Mouse (Mus musculus): ENCODE measurements around the gene Trim60.

Gene Trim60

DNA sequence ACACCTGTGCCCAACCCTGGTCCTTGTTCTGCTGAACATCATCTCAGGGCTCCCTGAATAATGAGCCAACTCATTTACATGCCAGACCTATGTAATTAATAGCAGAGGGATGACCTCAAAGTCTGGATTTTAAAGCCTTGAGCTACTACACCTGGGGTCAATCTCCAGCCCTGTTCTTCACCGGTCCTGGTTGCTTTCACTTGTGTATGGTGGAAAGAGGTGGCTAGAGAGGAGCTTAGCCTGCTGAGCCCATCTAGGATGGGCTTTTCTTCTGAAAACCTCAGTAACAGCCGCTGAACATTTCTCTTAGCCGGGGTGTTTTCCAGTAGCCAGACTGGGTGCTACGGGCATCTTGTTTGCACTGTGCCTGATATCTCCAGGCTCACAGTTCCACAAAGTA, 30.7 kb downstream of the Trim60 start, which contains the start of gene Trim75:
Trim75 (minus strand) TSS at position 101 of the 400 bp plus-strand sequence.
- no peak for DNase-seq (ENCODE audit: low read depth, low spot score)

DNA sequence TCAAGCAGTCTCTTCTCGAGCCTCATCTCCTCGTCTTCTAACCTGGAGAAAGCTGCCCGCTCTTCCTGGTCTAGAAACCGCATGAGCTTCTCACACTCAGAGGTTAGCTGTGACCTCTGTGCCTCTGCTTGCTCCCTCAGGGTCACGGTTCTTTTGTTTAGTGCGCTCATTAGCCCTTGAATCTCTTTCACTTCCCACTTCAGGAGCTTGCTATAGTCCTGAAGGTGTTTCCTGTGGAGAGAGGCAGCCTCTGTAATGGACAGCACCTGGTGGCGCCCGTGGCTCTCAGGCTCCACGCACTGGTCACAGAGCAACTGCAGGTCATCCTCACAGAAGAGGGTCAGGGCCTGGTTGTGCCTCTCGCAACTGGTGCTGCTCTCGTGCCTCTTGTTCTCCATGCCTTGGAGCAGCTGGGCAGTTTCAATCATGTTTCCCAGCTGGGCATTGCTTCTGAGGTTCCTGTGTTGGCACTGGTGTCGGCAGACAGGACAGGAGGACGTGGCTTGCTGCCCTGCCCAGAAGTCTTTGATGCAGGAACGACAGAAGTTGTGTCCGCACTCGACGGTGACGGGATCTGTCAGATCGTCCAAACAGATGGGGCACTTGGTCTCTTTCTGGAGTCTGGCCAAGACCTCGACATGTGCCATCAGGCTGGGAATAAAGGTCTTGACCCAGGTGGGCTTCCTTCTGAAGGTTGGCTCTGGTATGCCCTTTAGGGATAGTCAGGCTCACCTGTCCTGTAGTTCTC, 35.1 kb downstream of the Trim60 start:
- DNase-seq (ENCODE audit: low read depth, low spot score), result no peak

DNA sequence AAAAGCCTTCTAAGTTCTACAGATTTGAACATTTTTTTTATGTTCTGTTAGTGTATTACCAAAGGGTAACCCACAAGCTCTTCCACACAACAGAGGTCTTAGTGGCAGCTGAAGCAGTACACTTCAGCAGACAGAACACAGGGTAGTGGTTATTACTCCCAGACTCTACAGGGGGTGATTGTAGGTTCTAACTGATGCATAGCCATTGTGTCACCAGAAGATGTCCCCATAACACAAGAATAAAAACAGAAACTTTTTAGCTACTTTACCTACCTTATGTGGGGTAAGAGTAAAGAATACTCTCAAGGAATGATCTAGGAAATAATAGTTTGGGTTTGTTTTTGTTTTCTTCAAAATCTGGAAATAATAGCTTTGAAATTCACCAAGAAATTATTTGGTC, 55.5 kb downstream of the Trim60 start:
- peak; percentile 26 for DNase-seq (ENCODE audit: low read depth, low spot score)

DNA sequence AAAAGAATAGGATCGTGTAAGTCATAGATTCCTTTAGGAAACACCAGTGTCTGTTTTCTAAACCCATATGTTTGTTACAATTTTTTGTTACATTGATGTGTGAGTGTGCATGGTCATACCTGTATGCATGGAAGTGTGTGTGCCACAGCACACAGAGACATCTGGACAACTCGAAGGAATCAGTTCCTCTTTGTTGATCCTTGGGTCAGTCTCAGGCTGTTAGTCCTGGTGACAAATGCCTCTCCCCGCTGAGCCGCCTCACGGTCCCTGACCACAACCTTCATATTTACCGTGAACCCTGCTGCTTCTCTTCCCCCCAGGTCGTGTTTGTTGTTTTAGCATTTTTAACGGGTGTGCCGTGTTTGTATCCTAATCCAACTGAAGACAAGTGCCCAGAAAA, 59.4 kb downstream of the Trim60 start:
- DNase-seq (ENCODE audit: low read depth, low spot score), result no peak

DNA sequence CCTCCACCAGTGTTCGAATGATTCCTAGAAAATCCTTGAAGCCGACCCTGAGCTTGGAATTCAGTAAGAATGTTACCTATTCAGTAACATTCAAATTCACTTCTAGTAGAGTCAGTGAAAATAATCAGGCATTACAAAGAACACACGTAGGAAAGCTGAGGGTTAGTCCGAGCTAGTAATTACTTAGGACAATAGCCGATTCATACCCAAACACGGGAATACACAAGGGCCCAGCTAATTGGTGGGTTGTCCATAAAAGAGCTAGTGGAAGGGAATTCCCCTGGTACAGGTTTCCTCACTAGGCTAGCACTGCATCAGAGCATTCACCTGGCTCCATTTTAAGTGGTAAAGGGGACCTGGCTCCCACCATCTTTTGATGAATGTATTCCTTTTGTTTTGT, 66.3 kb downstream of the Trim60 start:
- no peak for DNase-seq (ENCODE audit: low read depth, low spot score)
